Mouse (Mus musculus) lung, adult 18-20 months (tissue): Measurements from ENCODE around the gene Spn.

ENCODE experiments used
- DNase-seq, 2 experiments: peaks; one replicate each; pipeline ENCODE4 v3.0.0; 2022; ENCODE audit warnings: mixed read lengths in 2 of 2

Gene Spn

GRCm38 (mm10) chr7:127140623-127141404 is 3.2 kb upstream of the Spn start:
- DNase-seq, result no peak

- no peak for DNase-seq
These were observed 1.9 kb upstream of the Spn start for GRCm38 (mm10) chr7:127139562-127139961.

- no peak for DNase-seq
These were observed 1.5 kb upstream of the Spn start for GRCm38 (mm10) chr7:127139100-127139499.

- no peak for DNase-seq
These were observed 1.2 kb downstream of the Spn start for GRCm38 (mm10) chr7:127136181-127137071.

- no peak for DNase-seq
These were observed 2.7 kb downstream of the Spn start for GRCm38 (mm10) chr7:127134821-127135447.

- DNase-seq, result no peak
These were observed 4.5 kb downstream of the Spn start for GRCm38 (mm10) chr7:127133125-127133524.

- DNase-seq, result no peak
These were observed 8.0 kb downstream of the Spn start for GRCm38 (mm10) chr7:127129638-127130037.

- DNase-seq, result no peak
These were observed 15.7 kb downstream of the Spn start, which contains the start of gene Qprt for GRCm38 (mm10) chr7:127121911-127122270. Qprt (minus strand) TSS chr7:127122226.

- DNase-seq, result no peak
These were observed 16.3 kb downstream of the Spn start for GRCm38 (mm10) chr7:127121061-127121910.

- DNase-seq, result peak in 1 of 2 experiments; percentile 41
These were observed 18.8 kb downstream of the Spn start for GRCm38 (mm10) chr7:127118671-127119445.

GRCm38 (mm10) chr7:127117948-127118347 is 19.7 kb downstream of the Spn start:
- no peak for DNase-seq

GRCm38 (mm10) chr7:127116331-127116935 is 21.2 kb downstream of the Spn start:
- no peak for DNase-seq

GRCm38 (mm10) chr7:127114920-127115319 is 22.7 kb downstream of the Spn start:
- no peak for DNase-seq

GRCm38 (mm10) chr7:127113614-127114259 is 23.9 kb downstream of the Spn start:
- no peak for DNase-seq

GRCm38 (mm10) chr7:127112921-127113597 is 24.6 kb downstream of the Spn start:
- no peak for DNase-seq

GRCm38 (mm10) chr7:127112251-127112841 is 25.3 kb downstream of the Spn start:
- DNase-seq, result no peak

- DNase-seq, result peak; percentile 47 to 57
These were observed 26.2 kb downstream of the Spn start for GRCm38 (mm10) chr7:127111461-127111860.

- peak; percentile 59 to 69 for DNase-seq
These were observed 27.2 kb downstream of the Spn start for GRCm38 (mm10) chr7:127110239-127111007.

- no peak for DNase-seq
These were observed 32.1 kb downstream of the Spn start for GRCm38 (mm10) chr7:127105551-127105950.
